Mouse (Mus musculus) neural tube, embryonic 12.5 days (tissue): ENCODE results near the gene Gm4922. TPM values are rescaled to one million over a fixed set of nuclear protein-coding genes. Genes with fewer than 3 reads are reported as not detected.
A peak's percentile ranks its signal among the peaks of the same experiment; 100 is the strongest.

Source experiments
- ATAC-seq: fragments of 200-750 bp; cut with Nextera tagmentation; 2 replicates; pipeline ENCODE4 v1.8.0; 2017; ENCODE audit warnings: low read depth, mild to moderate bottlenecking, moderate TSS enrichment, moderate library complexity; ENCODE audit not compliant: low FRiP score
- H3K27ac ChIP-seq: fragments of 300-500 bp; sonication (generic); 2 replicates; pipeline ENCODE4 v1.5.1; 2016
- H3K27me3 ChIP-seq: fragments of 300-500 bp; sonication (generic); replicated peaks from 2 replicates; pipeline ENCODE4 v1.6.1; 2016; ENCODE audit warnings: mild to moderate bottlenecking
- H3K36me3 ChIP-seq: fragments of 300-500 bp; sonication (generic); 2 replicates; pipeline ENCODE4 v1.6.1; 2016; ENCODE audit warnings: mild to moderate bottlenecking
- H3K4me1 ChIP-seq: fragments of 300-500 bp; sonication (generic); 2 replicates; pipeline ENCODE4 v1.6.1; 2016
- H3K4me2 ChIP-seq: fragments of 300-500 bp; sonication (generic); replicated peaks from 2 replicates; pipeline ENCODE4 v1.6.1; 2016; ENCODE audit warnings: mild to moderate bottlenecking
- H3K4me3 ChIP-seq: fragments of 300-500 bp; sonication (generic); 2 replicates; pipeline ENCODE4 v1.5.1; 2016
- H3K9ac ChIP-seq: fragments of 300-500 bp; sonication (generic); 2 replicates; pipeline ENCODE4 v1.6.1; 2016; ENCODE audit warnings: mild to moderate bottlenecking
- H3K9me3 ChIP-seq: fragments of 300-500 bp; sonication (generic); 2 replicates; pipeline ENCODE4 v1.6.1; 2016; ENCODE audit warnings: mild to moderate bottlenecking
- WGBS: fragments of 180-500 bp; shearing (Covaris S2); methylation state at CpG from one replicate; pipeline ENCODE4 v1.1.7; 2016; 5-methylcytosine and 5-hydroxymethylcytosine counted together
- polyA plus RNA-seq: library from polyadenylated mRNA; unstranded; fragments of >200 nt; fragmentation: Nextera tagmentation; extraction: Ambion mirVana; gene quantifications from 2 replicates; pipeline ENCODE4 v1.2.1, GENCODE M21; 2016

The Gm4922 gene
- polyA plus RNA-seq, 1 experiment from 2014 or later: 0.09 TPM

DNA sequence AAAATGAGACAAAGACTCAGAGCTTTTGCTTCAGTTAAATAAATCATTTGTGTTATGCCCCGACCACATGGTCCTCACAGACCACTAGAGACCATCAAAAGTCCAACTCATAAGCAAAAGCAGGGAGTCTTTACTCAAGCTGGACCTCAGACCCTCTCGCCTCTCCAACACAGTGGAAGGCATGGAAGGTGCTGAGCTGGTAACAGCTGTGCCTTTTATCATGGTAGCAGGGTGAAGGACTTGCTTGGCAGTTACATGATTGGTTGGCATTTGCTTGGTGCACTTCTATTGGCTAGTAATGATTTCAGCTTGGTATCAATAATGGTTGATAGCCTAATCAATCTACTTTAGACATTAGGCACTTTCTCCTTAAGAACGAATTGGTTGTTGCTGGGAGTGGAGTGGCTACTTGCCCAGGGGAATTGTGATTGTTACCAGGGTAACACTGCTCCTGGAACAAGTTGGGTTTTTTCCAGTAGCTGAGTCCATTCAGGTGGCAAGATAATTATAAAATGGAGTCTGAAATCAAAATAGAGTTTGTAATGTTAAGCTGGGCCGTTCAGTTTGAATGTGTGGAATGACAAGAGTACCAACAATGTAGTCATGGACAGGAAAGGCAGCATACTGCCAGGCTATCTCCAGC lies 13.9 kb downstream of the Gm4922 start:
- WGBS: 65% methylated on average over 4 of the region's 4 CpGs

DNA sequence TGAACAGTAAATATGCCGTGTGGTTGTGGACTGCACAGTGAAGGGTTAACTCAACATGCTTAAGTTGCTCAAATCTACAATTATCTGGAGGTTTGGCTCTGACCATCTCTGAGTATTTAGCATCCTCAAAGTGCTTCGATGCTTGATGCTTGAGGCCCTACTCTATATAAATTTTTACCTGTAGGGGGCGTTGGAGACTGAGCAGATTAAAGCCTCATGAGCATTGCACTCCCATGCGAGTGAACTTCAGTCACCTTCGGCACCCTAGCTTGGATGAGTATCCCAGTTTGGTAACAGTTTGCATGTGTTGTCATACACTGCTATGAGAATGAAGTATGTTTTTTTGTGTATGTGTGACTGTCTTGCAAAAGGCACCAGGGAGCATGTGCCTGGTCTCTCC lies 16.7 kb downstream of the Gm4922 start:
- H3K4me1 ChIP-seq: no peaks in the 10 kb centered on the region
- ATAC-seq: no peak
- WGBS: 57% methylated on average over 5 of the region's 5 CpGs
- H3K9me3 ChIP-seq: no peaks in the 10 kb centered on the region
- H3K27ac ChIP-seq: no peak overlapping the region
- no peak overlapping the region for H3K4me2 ChIP-seq
- H3K9ac ChIP-seq: no peak overlapping the region
- no peaks in the 10 kb centered on the region for H3K27me3 ChIP-seq
- H3K4me3 ChIP-seq: no peak overlapping the region
- no peaks in the 10 kb centered on the region for H3K36me3 ChIP-seq

More for the DNA sequence above, 13.9 kb downstream of the Gm4922 start:
- Histone ChIP-seq H3K9ac (no peak overlapping the region), H3K4me2 (no peak overlapping the region), H3K27me3 (no peaks in the 10 kb centered on the region), H3K27ac (no peak overlapping the region), H3K4me1 (no peaks in the 10 kb centered on the region), H3K36me3 (no peaks in the 10 kb centered on the region), H3K9me3 (no peaks in the 10 kb centered on the region), H3K4me3 (no peak overlapping the region)
- no peak for ATAC-seq

DNA sequence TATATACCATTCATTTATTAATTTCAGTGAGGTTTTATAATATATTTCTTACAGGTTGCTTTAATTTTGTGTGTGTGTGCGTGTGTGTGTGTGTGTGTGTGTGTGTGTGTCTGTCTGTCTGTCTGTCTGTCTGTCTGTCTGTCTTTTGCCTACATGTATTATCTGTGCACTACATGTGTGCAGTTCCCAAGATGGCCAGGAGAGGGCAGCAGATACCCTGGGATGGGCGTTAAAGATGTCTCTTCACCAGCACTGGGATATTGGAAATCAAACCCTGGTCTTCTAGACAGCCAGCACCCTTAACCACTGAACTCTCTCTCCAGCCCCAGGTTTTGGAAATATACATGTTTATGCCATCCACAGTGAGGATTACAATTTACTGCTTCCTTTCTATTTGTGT lies 26.4 kb downstream of the Gm4922 start:
- Histone ChIP-seq H3K27me3 (no peaks in the 10 kb centered on the region), H3K9me3 (no peaks in the 10 kb centered on the region), H3K36me3 (no peaks in the 10 kb centered on the region), H3K9ac (no peak overlapping the region), H3K4me2 (no peak overlapping the region), H3K27ac (no peak overlapping the region), H3K4me1 (no peaks in the 10 kb centered on the region), H3K4me3 (no peak overlapping the region)
- no peak for ATAC-seq
- WGBS: 22% methylated on average over 2 of the region's 2 CpGs

DNA sequence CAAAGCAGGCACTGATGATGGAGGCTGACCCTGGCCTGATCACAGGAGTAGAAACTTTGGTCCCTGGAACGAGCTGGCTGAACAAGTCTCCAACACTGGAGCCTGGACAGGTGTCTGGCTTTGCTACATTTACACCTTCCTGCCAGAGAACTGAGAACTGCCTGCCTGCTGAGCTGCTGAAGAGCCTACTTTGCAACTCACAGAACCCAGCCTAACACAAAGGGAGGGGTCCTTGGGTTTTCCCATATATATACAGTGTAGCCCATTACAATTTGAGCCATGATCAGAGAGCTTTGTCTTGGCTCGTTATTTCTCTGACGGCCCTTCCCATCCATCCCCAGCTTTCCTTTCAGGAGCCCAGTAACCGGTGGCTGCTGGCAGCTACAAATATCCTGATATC lies 36.5 kb downstream of the Gm4922 start:
- no peak for ATAC-seq
- H3K27me3 ChIP-seq: no peaks in the 10 kb centered on the region

DNA sequence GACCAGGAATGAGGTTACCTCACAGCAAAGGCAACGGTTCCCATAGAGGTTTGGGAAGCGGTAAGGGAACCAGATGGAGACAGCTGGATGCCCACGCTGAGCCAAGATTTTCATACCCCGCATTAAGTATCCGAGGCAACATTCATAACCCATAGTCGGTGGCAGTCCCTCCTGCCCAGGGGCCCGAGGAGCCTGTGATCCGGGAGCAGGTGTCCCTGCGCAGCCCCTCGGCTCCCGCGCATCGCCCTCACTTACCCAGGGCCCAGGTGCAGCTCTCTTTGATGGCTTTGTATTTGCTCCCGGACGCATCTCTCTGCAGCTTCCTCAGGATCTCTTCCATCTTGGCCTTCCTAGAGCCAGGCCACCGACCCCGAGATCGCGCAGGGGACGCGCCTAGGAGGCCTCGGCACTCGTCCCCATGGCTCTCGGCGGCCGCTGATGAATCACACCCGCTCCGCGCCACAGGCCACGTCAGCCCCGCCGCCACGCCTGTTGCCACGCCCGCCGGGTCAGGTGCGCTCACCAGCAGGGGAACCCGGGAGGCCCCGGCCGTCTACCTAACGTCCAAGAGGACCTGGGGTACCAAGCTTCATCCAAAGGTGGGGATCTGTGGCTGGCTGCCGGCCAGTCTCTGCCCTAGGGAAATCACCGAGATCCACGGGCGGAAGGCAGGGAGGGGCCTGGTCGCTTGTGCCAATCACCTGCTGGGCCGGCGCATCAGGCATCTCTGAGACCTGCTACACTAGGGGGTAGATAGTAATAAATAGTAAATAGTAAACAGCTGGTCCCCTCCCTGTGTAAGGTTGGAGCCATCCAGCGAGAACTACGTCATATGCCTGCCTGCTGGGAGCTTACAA lies 43.1 kb downstream of the Gm4922 start, which contains the start of gene Arfgef3:
Arfgef3 (minus strand) TSS at position 664 of the 857 bp plus-strand sequence.
- Histone ChIP-seq H3K4me1 (0 out of 2 replicates have a peak, but pooled peaks cover 3% of the 10 kb centered on the region), H3K9me3 (no peaks in the 10 kb centered on the region), H3K27ac (peak within 1 kb of the TSS; percentile 3; the same call in 1 of the 2 replicates), H3K4me2 (peak within 1 kb of the TSS; percentile 87), H3K27me3 (peaks cover 3% of the 10 kb centered on the region; the same call in 1 of the 2 replicates), H3K9ac (peak within 1 kb of the TSS; percentile 58), H3K4me3 (peak within 1 kb of the TSS; percentile 56), H3K36me3 (no peaks in the 10 kb centered on the region)
- ATAC-seq: peak; percentile 88
- WGBS: 2% methylated on average over 50 of the region's 50 CpGs

More for the DNA sequence above, 36.5 kb downstream of the Gm4922 start:
- WGBS: 75% methylated on average over 4 of the region's 4 CpGs
- H3K36me3 ChIP-seq: no peaks in the 10 kb centered on the region
- no peak overlapping the region for H3K4me2 ChIP-seq
- no peak overlapping the region for H3K4me3 ChIP-seq
- no peak overlapping the region for H3K9ac ChIP-seq
- no peaks in the 10 kb centered on the region for H3K4me1 ChIP-seq
- H3K9me3 ChIP-seq: no peaks in the 10 kb centered on the region
- no peak overlapping the region for H3K27ac ChIP-seq

DNA sequence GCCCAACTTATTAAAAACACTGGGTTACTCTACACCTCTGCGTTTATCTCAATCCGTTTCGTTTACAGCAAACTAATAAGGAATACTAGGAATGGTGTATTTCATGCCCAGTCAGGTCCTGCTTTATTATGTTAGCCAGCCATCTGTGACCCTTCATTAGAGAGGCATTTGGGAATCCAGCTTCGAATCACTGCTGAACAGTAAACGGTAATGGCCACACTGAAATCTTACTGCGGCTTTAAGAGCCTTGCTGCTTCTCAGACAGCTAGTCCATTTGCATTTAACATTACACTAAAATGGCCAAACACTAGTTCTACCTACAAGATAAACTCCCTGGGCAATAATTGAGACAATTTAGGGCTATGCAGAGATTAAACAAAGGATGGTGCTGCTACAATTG lies 44.5 kb downstream of the Gm4922 start:
- ATAC-seq: no peak
- Histone ChIP-seq H3K9me3 (no peaks in the 10 kb centered on the region), H3K4me1 (0 out of 2 replicates have a peak, but pooled peaks cover 3% of the 10 kb centered on the region), H3K27me3 (peaks cover 3% of the 10 kb centered on the region; the same call in 1 of the 2 replicates), H3K9ac (no peak overlapping the region), H3K27ac (no peak overlapping the region), H3K4me3 (peak overlapping the region; percentile 16), H3K36me3 (no peaks in the 10 kb centered on the region), H3K4me2 (peak overlapping the region; percentile 87)
- 59% methylated on average over 6 of the region's 6 CpGs for WGBS

DNA sequence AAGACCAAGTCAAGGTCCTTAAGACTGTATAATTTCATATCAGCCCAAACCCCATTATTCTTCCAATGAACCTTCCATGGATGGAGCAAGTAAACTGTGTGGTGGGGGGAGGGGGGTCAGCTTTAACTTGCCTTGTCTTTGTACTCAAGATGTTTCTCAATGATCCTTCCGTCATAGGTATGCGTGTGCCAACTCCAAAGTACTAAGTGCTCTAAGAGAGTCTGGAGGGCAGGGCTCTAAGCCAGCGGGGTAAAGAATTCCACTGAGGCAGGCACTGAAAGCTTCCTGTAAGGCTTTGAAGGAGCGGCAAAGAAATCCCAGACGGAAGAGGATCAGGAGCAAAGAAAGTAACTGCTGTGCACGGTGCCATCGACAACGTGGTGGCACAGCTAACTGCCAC lies 45.6 kb downstream of the Gm4922 start:
- Histone ChIP-seq H3K4me1 (0 out of 2 replicates have a peak, but pooled peaks cover 3% of the 10 kb centered on the region), H3K36me3 (no peaks in the 10 kb centered on the region), H3K27me3 (peaks cover 3% of the 10 kb centered on the region; the same call in 1 of the 2 replicates), H3K4me3 (no peak overlapping the region), H3K4me2 (peak overlapping the region; percentile 87), H3K9me3 (no peaks in the 10 kb centered on the region), H3K27ac (no peak overlapping the region), H3K9ac (no peak overlapping the region)
- WGBS: 86% methylated on average over 8 of the region's 8 CpGs
- no peak for ATAC-seq

Other genes with a start within 250 kb of the Gm4922 start
- gene Hebp2, start 240.7 kb downstream of the Gm4922 start, polyA plus RNA-seq: 12.1 and 16.4 TPM in 2 replicates
- 4.2 TPM in 2 replicates for gene Arfgef3, start 42.8 kb downstream of the Gm4922 start, polyA plus RNA-seq
- 7.5 and 7.6 TPM in 2 replicates for gene Perp, start 58.2 kb upstream of the Gm4922 start, polyA plus RNA-seq
- 1.9 and 2.2 TPM in 2 replicates for gene Tnfaip3, start 228.9 kb upstream of the Gm4922 start, polyA plus RNA-seq